Mouse (Mus musculus): ENCODE measurements around the gene Thop1.

Gene Thop1

DNA sequence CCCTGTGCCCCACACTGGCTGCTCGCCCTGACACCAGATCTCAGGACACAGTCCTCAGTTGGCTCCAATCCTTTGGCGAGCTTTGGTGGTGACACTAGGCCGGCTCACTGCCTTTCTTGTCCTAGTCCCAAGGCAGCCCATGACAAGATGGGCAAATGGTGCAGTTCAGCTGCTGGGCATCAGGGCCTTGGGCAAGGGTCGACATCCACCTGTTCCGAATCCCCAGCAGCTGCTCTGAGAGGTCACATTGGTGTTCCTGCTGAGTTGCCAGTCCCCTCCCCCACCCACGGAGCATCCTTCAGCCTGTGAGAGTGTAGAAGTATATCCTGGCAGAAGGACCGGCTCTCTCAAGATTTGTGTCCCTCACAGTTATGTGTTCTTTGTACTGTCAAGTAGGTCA, 50.8 kb downstream of the Thop1 start:
- DNase-seq: no peak

DNA sequence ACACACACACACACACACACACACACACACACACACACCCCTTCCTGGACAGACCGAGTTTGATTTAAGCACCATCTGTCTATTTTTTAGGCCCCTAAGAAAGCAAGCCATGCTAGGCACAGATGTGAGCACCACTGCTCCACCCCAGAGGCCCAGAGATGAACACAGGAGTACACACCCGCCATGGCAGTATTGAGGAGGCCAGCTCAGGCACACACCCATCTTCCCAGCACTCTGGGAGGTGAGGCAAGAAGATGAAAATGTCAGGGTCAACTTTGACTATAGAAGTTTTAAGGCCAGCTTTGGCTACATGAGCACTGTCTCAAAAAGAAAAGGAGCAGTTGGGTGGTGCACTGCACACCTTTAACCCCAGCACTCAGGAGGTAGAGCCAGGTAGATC, 53.1 kb downstream of the Thop1 start:
- no peak for DNase-seq

DNA sequence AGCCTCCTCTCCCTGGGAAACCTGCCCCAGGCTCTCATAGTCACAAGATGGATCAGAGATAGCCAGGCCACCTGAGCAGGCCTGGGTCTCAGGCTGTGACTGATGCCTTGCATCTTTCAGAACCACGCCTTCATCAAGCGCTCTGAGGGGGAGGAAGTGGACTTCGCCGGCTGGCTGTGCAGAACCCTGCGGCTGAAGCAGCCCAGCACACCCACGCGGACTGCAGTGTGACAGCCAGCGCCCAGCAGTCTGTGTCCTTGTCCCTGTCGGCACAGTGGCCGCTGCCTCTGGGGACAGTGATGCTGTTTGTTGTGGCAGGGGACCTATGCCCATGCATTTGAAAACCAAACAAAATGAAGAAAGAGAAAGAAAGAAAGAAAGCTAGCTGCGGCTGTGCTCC, 53.7 kb downstream of the Thop1 start:
- no peak for DNase-seq
